Mouse (Mus musculus): ENCODE measurements around the gene Ccl9.

- TF ChIP-seq GATA1 (IDR thresholded peaks at IDR 0.05; ENCODE audit: low read length) = no peak
- TF ChIP-seq TAL1 (IDR thresholded peaks at IDR 0.05; ENCODE audit: low read length) = no peak
Measured at GRCm38 (mm10) chr11:83534143-83534542, 44.3 kb downstream of the Ccl9 start.

All from erythroblast, embryonic 14.5 days (primary cell).